Mouse (Mus musculus): Measurements from ENCODE around the gene Cep83. TPM values are rescaled to one million over a fixed set of nuclear protein-coding genes. Genes with fewer than 3 reads are reported as not detected.
A peak's percentile ranks its signal among the peaks of the same experiment; 100 is the strongest.

Cep83 gene
- polyA plus RNA-seq, 1 experiment from 2014 or later, result 22.5 TPM

GRCm38 (mm10) chr10:94808275-94808674, 119.8 kb downstream of the Cep83 start:
- no peak overlapping the region for H3K4me3 ChIP-seq (ENCODE audit: low read depth, low read length)
- no peak for ATAC-seq (ENCODE audit: low read depth)
- 77% methylated on average over 6 of the region's 6 CpGs for WGBS
- H3K4me2 ChIP-seq (ENCODE audit: low read depth, low read length), result no peak overlapping the region
- peaks cover 10% of the 10 kb centered on the region; the same call in 1 of the 2 replicates for H3K4me1 ChIP-seq (ENCODE audit: control insufficient read depth, insufficient read depth, low read length)
- no peak overlapping the region for H3K27ac ChIP-seq (replicated peaks; ENCODE audit: low read depth, low read length)
- H3K9ac ChIP-seq (ENCODE audit: low read depth, low read length), result no peak overlapping the region
- no peak for DNase-seq (ENCODE audit: low spot score)
- H3K27me3 ChIP-seq (replicated peaks; ENCODE audit: control insufficient read depth, insufficient read depth, low read length), result no peaks in the 10 kb centered on the region
- no peaks in the 10 kb centered on the region for H3K36me3 ChIP-seq (ENCODE audit: control insufficient read depth, insufficient read depth, low read length)
- H3K9me3 ChIP-seq (ENCODE audit: control insufficient read depth, low read length), result no peaks in the 10 kb centered on the region

GRCm38 (mm10) chr10:94809946-94810472, 121.6 kb downstream of the Cep83 start:
- Histone ChIP-seq H3K4me1 (ENCODE audit: control insufficient read depth, insufficient read depth, low read length) (no peaks in the 10 kb centered on the region), H3K9me3 (ENCODE audit: control insufficient read depth, low read length) (no peaks in the 10 kb centered on the region), H3K27me3 (replicated peaks; ENCODE audit: control insufficient read depth, insufficient read depth, low read length) (no peaks in the 10 kb centered on the region), H3K4me3 (ENCODE audit: low read depth, low read length) (no peak overlapping the region), H3K9ac (ENCODE audit: low read depth, low read length) (no peak overlapping the region), H3K27ac (replicated peaks; ENCODE audit: low read depth, low read length) (no peak overlapping the region), H3K4me2 (ENCODE audit: low read depth, low read length) (no peak overlapping the region), H3K36me3 (ENCODE audit: control insufficient read depth, insufficient read depth, low read length) (no peaks in the 10 kb centered on the region)
- no peak for ATAC-seq (ENCODE audit: low read depth)
- WGBS, result 60% methylated on average over 7 of the region's 7 CpGs
- DNase-seq (ENCODE audit: low spot score), result no peak

- Histone ChIP-seq H3K9me3 (ENCODE audit: control insufficient read depth, low read length) (no peaks in the 10 kb centered on the region), H3K27ac (replicated peaks; ENCODE audit: low read depth, low read length) (no peak overlapping the region), H3K9ac (ENCODE audit: low read depth, low read length) (no peak overlapping the region), H3K4me2 (ENCODE audit: low read depth, low read length) (no peak overlapping the region), H3K4me3 (ENCODE audit: low read depth, low read length) (no peak overlapping the region), H3K36me3 (ENCODE audit: control insufficient read depth, insufficient read depth, low read length) (no peaks in the 10 kb centered on the region), H3K4me1 (ENCODE audit: control insufficient read depth, insufficient read depth, low read length) (no peaks in the 10 kb centered on the region), H3K27me3 (replicated peaks; ENCODE audit: control insufficient read depth, insufficient read depth, low read length) (no peaks in the 10 kb centered on the region; the same call in 1 of the 2 replicates)
- DNase-seq (ENCODE audit: low spot score) (no peak), ATAC-seq (ENCODE audit: low read depth) (no peak)
- 73% methylated on average over 17 of the region's 17 CpGs for WGBS
Measured at GRCm38 (mm10) chr10:94811907-94812851, 123.7 kb downstream of the Cep83 start.

GRCm38 (mm10) chr10:94818127-94818526, 129.7 kb downstream of the Cep83 start:
- no peak for DNase-seq (ENCODE audit: low spot score)
- no peak overlapping the region for H3K27ac ChIP-seq (replicated peaks; ENCODE audit: low read depth, low read length)
- no peak overlapping the region for H3K9ac ChIP-seq (ENCODE audit: low read depth, low read length)
- no peaks in the 10 kb centered on the region; the same call in none of the 2 replicates for H3K27me3 ChIP-seq (replicated peaks; ENCODE audit: control insufficient read depth, insufficient read depth, low read length)
- ATAC-seq (ENCODE audit: low read depth), result no peak
- H3K36me3 ChIP-seq (ENCODE audit: control insufficient read depth, insufficient read depth, low read length), result no peaks in the 10 kb centered on the region
- WGBS, result 84% methylated on average over 3 of the region's 3 CpGs
- H3K9me3 ChIP-seq (ENCODE audit: control insufficient read depth, low read length), result no peaks in the 10 kb centered on the region
- no peak overlapping the region for H3K4me3 ChIP-seq (ENCODE audit: low read depth, low read length)
- no peak overlapping the region for H3K4me2 ChIP-seq (ENCODE audit: low read depth, low read length)
- H3K4me1 ChIP-seq (ENCODE audit: control insufficient read depth, insufficient read depth, low read length), result no peaks in the 10 kb centered on the region

GRCm38 (mm10) chr10:94818781-94819665, 130.6 kb downstream of the Cep83 start:
- Histone ChIP-seq H3K27me3 (replicated peaks; ENCODE audit: control insufficient read depth, insufficient read depth, low read length) (no peaks in the 10 kb centered on the region; the same call in none of the 2 replicates), H3K9ac (ENCODE audit: low read depth, low read length) (no peak overlapping the region), H3K9me3 (ENCODE audit: control insufficient read depth, low read length) (no peaks in the 10 kb centered on the region), H3K4me1 (ENCODE audit: control insufficient read depth, insufficient read depth, low read length) (peaks cover 5% of the 10 kb centered on the region), H3K27ac (replicated peaks; ENCODE audit: low read depth, low read length) (no peak overlapping the region), H3K4me3 (ENCODE audit: low read depth, low read length) (no peak overlapping the region), H3K36me3 (ENCODE audit: control insufficient read depth, insufficient read depth, low read length) (no peaks in the 10 kb centered on the region), H3K4me2 (ENCODE audit: low read depth, low read length) (no peak overlapping the region)
- WGBS, result 79% methylated on average over 17 of the region's 17 CpGs
- no peak for DNase-seq (ENCODE audit: low spot score)
- no peak for ATAC-seq (ENCODE audit: low read depth)

- H3K4me2 ChIP-seq (ENCODE audit: low read depth, low read length), result peak overlapping the region; percentile 37
- H3K27ac ChIP-seq (replicated peaks; ENCODE audit: low read depth, low read length), result peak overlapping the region; percentile 89
- H3K36me3 ChIP-seq (ENCODE audit: control insufficient read depth, insufficient read depth, low read length), result no peaks in the 10 kb centered on the region
- DNase-seq (ENCODE audit: low spot score) (peak; percentile 94), ATAC-seq (ENCODE audit: low read depth) (peak; percentile 90)
- H3K9me3 ChIP-seq (ENCODE audit: control insufficient read depth, low read length), result no peaks in the 10 kb centered on the region
- no peak overlapping the region for H3K9ac ChIP-seq (ENCODE audit: low read depth, low read length)
- peaks cover 36% of the 10 kb centered on the region for H3K4me1 ChIP-seq (ENCODE audit: control insufficient read depth, insufficient read depth, low read length)
- WGBS, result 14% methylated on average over 11 of the region's 11 CpGs
- H3K4me3 ChIP-seq (ENCODE audit: low read depth, low read length), result no peak overlapping the region
- no peaks in the 10 kb centered on the region; the same call in 1 of the 2 replicates for H3K27me3 ChIP-seq (replicated peaks; ENCODE audit: control insufficient read depth, insufficient read depth, low read length)
Measured at GRCm38 (mm10) chr10:94823971-94824760, 135.7 kb downstream of the Cep83 start.

GRCm38 (mm10) chr10:94825951-94826350, 137.5 kb downstream of the Cep83 start:
- H3K27ac ChIP-seq (replicated peaks; ENCODE audit: low read depth, low read length), result no peak overlapping the region
- H3K4me2 ChIP-seq (ENCODE audit: low read depth, low read length), result no peak overlapping the region
- H3K4me3 ChIP-seq (ENCODE audit: low read depth, low read length), result no peak overlapping the region
- no peak for DNase-seq (ENCODE audit: low spot score)
- H3K9ac ChIP-seq (ENCODE audit: low read depth, low read length), result no peak overlapping the region
- H3K4me1 ChIP-seq (ENCODE audit: control insufficient read depth, insufficient read depth, low read length), result peaks cover 43% of the 10 kb centered on the region
- ATAC-seq (ENCODE audit: low read depth), result no peak
- H3K27me3 ChIP-seq (replicated peaks; ENCODE audit: control insufficient read depth, insufficient read depth, low read length), result no peaks in the 10 kb centered on the region
- no peaks in the 10 kb centered on the region for H3K36me3 ChIP-seq (ENCODE audit: control insufficient read depth, insufficient read depth, low read length)
- 64% methylated on average over 2 of the region's 2 CpGs for WGBS
- no peaks in the 10 kb centered on the region for H3K9me3 ChIP-seq (ENCODE audit: control insufficient read depth, low read length)

- H3K27me3 ChIP-seq (replicated peaks; ENCODE audit: control insufficient read depth, insufficient read depth, low read length), result no peaks in the 10 kb centered on the region
- DNase-seq (ENCODE audit: low spot score), result no peak
- H3K4me3 ChIP-seq (ENCODE audit: low read depth, low read length), result no peak overlapping the region
- no peak for ATAC-seq (ENCODE audit: low read depth)
- no peaks in the 10 kb centered on the region for H3K9me3 ChIP-seq (ENCODE audit: control insufficient read depth, low read length)
- no peak overlapping the region for H3K27ac ChIP-seq (replicated peaks; ENCODE audit: low read depth, low read length)
- peaks cover 43% of the 10 kb centered on the region for H3K4me1 ChIP-seq (ENCODE audit: control insufficient read depth, insufficient read depth, low read length)
- WGBS, result 54% methylated on average over 12 of the region's 12 CpGs
- no peak overlapping the region for H3K9ac ChIP-seq (ENCODE audit: low read depth, low read length)
- no peak overlapping the region for H3K4me2 ChIP-seq (ENCODE audit: low read depth, low read length)
- H3K36me3 ChIP-seq (ENCODE audit: control insufficient read depth, insufficient read depth, low read length), result no peaks in the 10 kb centered on the region
Measured at GRCm38 (mm10) chr10:94826436-94826835, 138.0 kb downstream of the Cep83 start.
